8 mouse cellular contexts compared by ENCODE assay signal in the genomic region with DNA sequence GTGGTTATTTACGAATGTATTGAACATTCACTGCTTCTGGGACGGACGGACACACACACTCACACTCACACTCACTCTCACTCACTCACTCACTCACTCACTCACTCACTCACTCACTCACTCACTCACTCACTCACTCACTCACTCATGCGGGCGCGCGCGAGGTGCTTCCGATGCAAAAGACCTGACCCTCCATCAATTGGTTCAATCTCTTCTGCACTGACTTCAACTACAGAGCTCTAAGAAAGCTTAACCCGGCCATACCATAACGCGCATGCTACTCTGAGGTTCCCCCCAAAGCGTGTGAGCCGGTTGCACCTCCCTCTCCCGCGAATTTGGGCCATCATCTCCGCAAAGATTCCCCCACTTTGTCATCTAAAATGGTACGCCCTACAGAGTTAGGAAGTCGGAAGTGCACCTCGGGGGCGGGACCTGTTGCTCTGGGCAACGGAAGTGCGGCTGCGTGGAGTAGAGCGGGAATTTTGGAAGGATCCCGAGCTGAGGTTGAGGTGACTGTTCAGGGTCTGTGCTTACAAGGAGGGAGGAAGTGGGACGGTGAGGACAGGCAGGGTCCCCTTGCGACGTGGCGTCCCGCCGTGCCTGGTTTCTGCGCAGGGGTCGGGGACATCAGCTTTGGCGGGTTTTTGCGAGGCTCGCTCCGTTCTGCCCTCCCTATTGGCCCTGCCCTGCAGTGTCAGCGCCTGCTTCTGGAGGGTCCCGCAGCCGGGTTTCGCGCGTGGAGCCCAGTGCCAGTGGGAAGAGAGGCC. TPM values are rescaled to one million over a fixed set of nuclear protein-coding genes. Genes with fewer than 3 reads are reported as not detected.
DNase-seq lines count a peak whose midpoint lies in the region; ATAC-seq and TF ChIP-seq lines count a peak whose summit lies in the region.

A gene (plus strand): TSS at position 47 of the 767 bp plus-strand sequence.

- peaks cover 2% of the 10 kb centered on the region; the same call in 1 of the 2 replicates for H3K36me3 ChIP-seq in ES-E14 (ENCODE audit: control insufficient read depth, insufficient read depth, low read length, poor library complexity, severe bottlenecking)
- H3K36me3 ChIP-seq in forebrain, embryonic 15.5 days: no peaks in the 10 kb centered on the region

- peak; percentile 99 for DNase-seq in ES-E14 (ENCODE audit: low read depth, low spot score)
- DNase-seq in cerebellum, adult 11-12 months: peak; percentile 90
- peak; percentile 79 for DNase-seq in heart, postnatal 25 days (ENCODE audit: low spot score)
- peak; percentile 84 to 96 for DNase-seq in layer of hippocampus, adult 18-20 months (ENCODE audit: low spot score in 2 of 2)
- peak; percentile 96 for DNase-seq in lung, adult 2 months
- peak; percentile 83 to 89 for DNase-seq in thymus, adult 18-20 months

- peak within 1 kb of the TSS; percentile 88 for H3K9ac ChIP-seq in ES-E14 (ENCODE audit: insufficient read depth, low read depth, low read length, poor library complexity, severe bottlenecking)
- peak within 1 kb of the TSS; percentile 74 for H3K9ac ChIP-seq in forebrain, embryonic 15.5 days (replicated peaks)

- in situ Hi-C loops in ES-E14 (cut with MboI; ENCODE audit: low sequenced_read_pairs in 2 of 2, unreplicated experiment in 2 of 2): no loop called here

- under 1% methylated on average over 44 of the region's 44 CpGs for WGBS in forebrain, embryonic 15.5 days
- WGBS in lung, adult 2 months: under 1% methylated on average over 44 of the region's 44 CpGs

- intact Hi-C loops in heart, postnatal 25 days (cut with DNase I): loop anchor here (5.0 kb wide), 1 partner anchor 75 kb away; a partner anchor contains a TSS

- no peaks in the 10 kb centered on the region for H3K27me3 ChIP-seq in forebrain, embryonic 15.5 days

- TF ChIP-seq POLR2A in lung, adult 2 months (IDR thresholded peaks at IDR 0.05; ENCODE audit: borderline replicate concordance, extremely low read depth, low read depth, low read length): peak; percentile 42; the same call in 1 of the 2 replicates

- peak; percentile 94 for ATAC-seq in forebrain, embryonic 15.5 days (replicated peaks)
- peak; percentile 83 for ATAC-seq in neutrophil, adult 5-6 weeks (ENCODE audit: extremely low read depth, insufficient number of reproducible peaks, low FRiP score, poor library complexity, severe bottlenecking)

- H3K4me3 ChIP-seq in ES-E14 (ENCODE audit: insufficient read depth in 1 of 2, low read depth in 1 of 2, low read length in 2 of 2, poor library complexity in 1 of 2, severe bottlenecking in 1 of 2): peak within 1 kb of the TSS; percentile 69 to 79
- peak within 1 kb of the TSS; percentile 62 for H3K4me3 ChIP-seq in forebrain, embryonic 15.5 days
- H3K4me3 ChIP-seq in lung, adult 2 months (replicated peaks; ENCODE audit: extremely low read depth, low read depth, low read length): peak within 1 kb of the TSS; percentile 94

- H3K4me1 ChIP-seq in ES-E14 (ENCODE audit: control insufficient read depth in 2 of 2, insufficient read depth in 2 of 2, low read length in 2 of 2, poor library complexity in 1 of 2): peaks cover 18 to 26% of the 10 kb centered on the region in 2 experiments
- H3K4me1 ChIP-seq in forebrain, embryonic 15.5 days: peaks cover 15% of the 10 kb centered on the region
- peaks cover 5% of the 10 kb centered on the region; the same call in 1 of the 2 replicates for H3K4me1 ChIP-seq in lung, adult 2 months (ENCODE audit: control insufficient read depth, insufficient read depth, low read length)

- H3K27ac ChIP-seq in ES-E14 (ENCODE audit: insufficient read depth, low read depth, low read length, poor library complexity, severe bottlenecking): peak within 1 kb of the TSS; percentile 89
- H3K27ac ChIP-seq in forebrain, embryonic 15.5 days (replicated peaks): peak within 1 kb of the TSS; percentile 91

- TF ChIP-seq CTCF in lung, adult 2 months (IDR thresholded peaks at IDR 0.05; ENCODE audit: insufficient read depth, low read length): no peak

- no peaks in the 10 kb centered on the region for H3K9me3 ChIP-seq in ES-E14 (ENCODE audit: control insufficient read depth, insufficient read depth, low read depth, low read length)
- H3K9me3 ChIP-seq in forebrain, embryonic 15.5 days: no peaks in the 10 kb centered on the region

- peak within 1 kb of the TSS; percentile 89 for H3K4me2 ChIP-seq in forebrain, embryonic 15.5 days (replicated peaks)

TF ChIP-seq in ES-E14, 5 proteins besides CTCF, POLR2A, EP300 and RAD21:
- no peak for TF ChIP-seq ZNF384 (IDR thresholded peaks at IDR 0.05; ENCODE audit: low read depth, low read length)
- peak; percentile 63; the same call in 1 of the 2 replicates for TF ChIP-seq HCFC1 (IDR thresholded peaks at IDR 0.05; ENCODE audit: borderline replicate concordance, insufficient read depth, low read length)

RNA-seq across cellular contexts. Expression of the gene that starts here (rescaled TPM):
- 31.9 and 33.0 TPM in 2 replicates for total RNA-seq in ES-E14 (2012; rRNA removed)
- polyA plus RNA-seq in forebrain, embryonic 15.5 days (2015; fragmentation: Nextera tagmentation; extraction: Ambion mirVana): 5.8 and 7.2 TPM in 2 replicates
- total RNA-seq in heart, postnatal 25 days (2021): under 1 TPM; 0.13 to 0.25 TPM
- total RNA-seq in layer of hippocampus, adult 18-20 months (2021): under 1 TPM; 0.27 to 0.33 TPM
- 0.19 and 0.39 TPM in 2 replicates for polyA plus RNA-seq in lung, adult 2 months (2012; rRNA removed)
- 3.4 and 3.9 TPM in 2 replicates for total RNA-seq in neutrophil, adult 5-6 weeks (2017)

Comparison
In these comparisons a context has a peak if more than half of its experiments do, and no peak if none do; other contexts are left out.
1. Peak in every context shown above with its lines: DNase-seq, ATAC-seq, H3K4me3 ChIP-seq and H3K27ac ChIP-seq.
2. Peak in DNase-seq in heart, postnatal 25 days; RNA of the gene not detected or under 1 TPM.
3. Peak in DNase-seq in layer of hippocampus, adult 18-20 months; RNA of the gene not detected or under 1 TPM.
4. Peak in DNase-seq and H3K4me3 ChIP-seq in lung, adult 2 months; RNA of the gene not detected or under 1 TPM.